Mouse (Mus musculus) layer of hippocampus, adult 18-20 months (tissue): ENCODE measurements at regions not wholly inside any gene's neighbourhood (a gene's known extent, or its start where the extent isn't known, plus 50 kb on each side); places are given as distances from the start of the nearest gene placed in this dataset.

Source experiments
- DNase-seq, 2 experiments: peaks; one replicate each; pipeline ENCODE4 v3.0.0; 2022; ENCODE audit warnings: low spot score in 2 of 2

DNA sequence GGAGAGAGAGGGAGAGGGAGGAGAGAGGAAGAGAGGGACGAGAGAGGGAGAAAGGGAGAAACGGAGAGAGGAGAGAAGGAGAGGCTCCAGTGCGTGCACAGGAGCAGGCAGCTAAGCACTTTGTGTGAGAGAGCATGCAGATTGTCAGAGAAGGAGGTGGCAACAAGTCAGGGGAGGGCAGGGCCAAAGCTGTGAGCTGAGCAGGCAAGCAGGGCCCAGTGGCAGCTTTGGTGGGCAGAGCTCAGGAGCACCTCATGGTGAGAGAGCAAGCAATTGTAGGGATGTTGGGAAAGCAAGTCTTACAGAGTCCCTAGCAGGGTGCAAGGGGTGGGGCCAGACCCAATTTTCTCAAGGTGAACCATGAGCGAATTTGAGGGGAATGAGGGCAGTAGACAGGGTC, 234.3 kb upstream of the Hey2 start:
- DNase-seq: no peak

DNA sequence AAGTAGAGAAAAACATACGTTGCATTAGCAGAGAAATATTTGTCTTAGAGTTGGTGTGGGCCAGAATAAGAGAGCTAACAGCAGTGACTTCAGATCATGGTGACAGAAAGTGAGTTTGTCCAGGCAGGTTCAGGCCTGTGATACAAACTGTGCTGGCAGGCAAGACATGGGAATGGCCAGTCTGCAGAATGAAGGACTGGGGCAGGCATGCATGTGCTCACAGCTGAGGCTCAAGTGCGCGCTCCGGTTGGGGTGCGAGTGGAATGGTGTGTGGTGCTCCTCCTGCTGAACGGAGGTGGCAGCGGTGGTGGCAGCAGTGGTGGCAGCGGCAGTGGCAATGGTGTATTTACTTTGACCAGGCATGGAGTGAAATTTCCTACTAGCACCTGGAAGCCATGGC, 233.8 kb upstream of the Hey2 start:
- DNase-seq: no peak

DNA sequence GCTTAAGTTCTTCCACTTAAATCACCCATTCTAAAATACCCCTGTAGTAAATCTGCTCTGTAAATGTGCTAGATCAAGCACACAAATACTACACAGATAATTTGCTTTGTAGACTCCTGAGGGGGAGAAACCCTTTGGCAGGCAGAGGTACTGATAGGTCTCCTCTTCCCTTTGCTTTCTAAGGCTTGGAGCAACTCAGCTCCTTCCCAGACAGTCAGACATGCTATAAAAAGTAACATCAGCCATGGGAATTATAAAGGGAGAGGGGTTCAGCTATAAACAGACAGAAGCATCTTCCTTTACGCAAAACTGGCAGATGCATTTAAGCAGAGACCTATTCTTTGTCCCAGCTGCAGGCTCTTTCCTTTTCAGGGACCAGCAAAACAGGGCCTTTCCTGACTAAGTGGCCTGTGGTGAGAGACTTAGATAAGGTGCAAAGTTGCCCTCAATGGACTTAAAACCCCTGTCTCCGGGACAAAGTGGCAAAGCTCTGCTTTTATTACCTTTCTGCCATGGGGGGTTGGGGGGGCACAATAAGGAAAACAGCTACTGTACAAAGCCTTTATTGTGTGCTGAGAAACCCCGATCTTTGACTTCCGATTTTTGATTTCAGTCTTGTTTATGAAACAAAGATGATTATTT, 231.5 kb upstream of the Hey2 start:
- DNase-seq: no peak

DNA sequence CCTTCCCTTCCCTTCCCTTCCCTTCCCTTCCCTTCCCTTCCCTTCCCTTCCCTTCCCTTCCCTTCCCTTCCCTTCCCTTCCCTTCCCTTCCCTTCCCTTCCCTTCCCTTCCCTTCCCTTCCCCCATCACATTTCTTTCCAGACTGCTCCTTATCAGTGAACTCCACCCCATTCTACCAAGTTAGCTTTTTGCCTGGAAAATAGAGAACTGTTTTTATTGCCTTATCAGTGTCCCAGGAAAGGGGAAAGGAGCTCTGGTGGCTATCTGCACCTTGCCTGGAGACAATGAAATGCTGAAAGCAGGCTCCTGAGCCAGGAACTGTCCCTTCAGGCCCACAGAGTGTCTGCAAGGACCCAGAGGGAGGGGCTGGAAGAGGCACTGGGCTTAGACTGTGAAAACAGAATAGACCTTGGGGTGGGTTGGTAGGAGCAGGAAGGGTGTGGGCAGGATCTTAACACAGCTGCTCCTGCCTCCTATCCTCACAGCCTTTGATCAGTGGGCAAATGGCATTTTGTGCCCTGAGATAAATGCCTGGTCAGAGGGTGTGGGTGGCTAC, 226.1 kb upstream of the Hey2 start:
- no peak for DNase-seq

DNA sequence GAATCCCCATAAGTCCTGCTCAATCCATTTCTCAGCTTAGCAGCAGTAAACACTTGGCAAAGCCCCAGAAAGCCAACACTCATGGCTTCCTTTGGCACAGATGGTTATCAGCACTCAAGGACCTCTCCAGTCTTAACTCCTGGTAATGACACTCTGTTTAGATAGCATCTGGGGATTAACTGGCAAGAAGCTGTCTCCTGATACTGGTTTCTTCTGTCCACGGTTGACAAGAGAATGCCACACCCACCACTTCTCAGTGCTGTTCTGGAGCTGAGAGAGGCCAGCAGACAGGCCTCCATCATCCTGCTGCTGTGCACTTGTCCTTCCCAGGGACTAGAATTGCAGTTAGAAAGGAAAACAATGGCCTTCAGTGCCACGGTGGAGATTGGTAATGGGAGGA, 220.1 kb upstream of the Hey2 start:
- no peak for DNase-seq

DNA sequence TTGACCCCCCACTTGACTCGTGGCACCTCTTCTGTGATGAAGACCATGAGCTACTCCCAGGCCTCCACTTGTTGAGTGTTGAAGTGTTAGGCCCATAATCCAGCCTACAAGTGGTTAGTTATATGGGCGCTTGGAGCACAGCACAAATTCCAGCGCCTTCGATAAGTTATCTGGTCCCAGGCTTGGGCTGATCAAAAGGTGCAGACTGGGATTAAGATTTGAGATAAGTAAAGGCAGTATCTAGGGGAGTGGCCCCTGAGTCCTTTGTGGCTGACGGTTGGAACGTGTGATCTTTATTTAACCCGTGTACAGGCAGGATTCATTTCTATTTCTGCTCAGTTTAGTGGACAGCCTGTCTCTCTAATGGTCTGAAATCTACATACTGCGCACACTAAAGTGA, 210.7 kb upstream of the Hey2 start:
- DNase-seq: no peak

DNA sequence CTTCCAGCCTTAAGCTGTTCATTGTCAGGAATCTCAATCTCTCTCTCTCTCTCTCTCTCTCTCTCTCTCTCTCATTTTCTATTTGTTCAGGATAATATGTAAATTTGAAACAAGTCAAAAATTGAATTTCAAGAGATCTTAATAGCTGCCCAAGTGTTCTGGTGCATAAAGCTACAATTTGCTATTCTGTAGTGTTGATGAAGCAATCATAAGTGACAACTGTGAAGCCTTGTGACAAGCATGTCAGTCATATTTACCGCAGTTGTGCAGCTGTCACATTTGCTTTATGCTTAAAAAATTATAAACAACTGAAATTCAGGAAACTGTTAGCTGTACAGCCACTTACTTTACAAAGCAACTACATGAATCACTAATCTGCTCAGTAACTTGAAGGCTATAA, 208.6 kb upstream of the Hey2 start:
- DNase-seq: no peak

DNA sequence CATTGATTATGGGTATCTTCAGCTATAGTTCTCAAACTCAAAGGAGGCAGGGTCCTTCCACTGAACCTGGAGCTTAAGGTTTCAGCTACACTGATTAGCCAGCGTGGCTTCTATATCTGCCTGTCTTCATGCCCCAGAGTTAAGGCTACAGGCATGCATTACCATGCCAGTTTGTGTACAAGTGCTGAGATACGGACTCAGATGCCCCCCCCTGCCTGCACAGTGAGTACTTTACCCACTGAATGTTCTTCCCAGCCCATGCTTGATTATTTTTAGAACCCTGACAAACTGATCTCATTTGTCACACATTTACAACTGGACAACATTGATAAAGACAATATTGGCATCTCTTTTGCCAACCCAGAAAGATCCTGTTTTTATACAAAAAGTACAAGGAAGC, 206.8 kb upstream of the Hey2 start:
- DNase-seq: no peak

DNA sequence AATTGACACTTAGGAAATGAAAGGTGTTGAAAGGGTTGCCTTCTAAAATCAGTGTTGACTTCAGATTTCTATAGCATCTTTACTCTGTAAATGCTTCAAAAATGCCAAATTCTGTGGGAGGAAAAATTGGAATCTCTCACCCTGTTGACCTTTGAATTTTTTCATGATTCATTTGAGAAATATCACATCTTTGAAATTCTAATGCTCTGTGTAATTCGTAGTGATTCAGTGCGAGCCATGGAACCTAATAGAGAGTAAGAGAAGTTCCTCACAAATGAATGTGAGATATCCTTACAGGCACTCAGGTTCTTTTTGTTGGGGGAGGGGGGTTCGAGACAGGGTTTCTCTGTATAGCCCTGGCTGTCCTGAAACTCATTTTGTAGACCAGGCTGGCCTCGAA, 193.0 kb upstream of the Hey2 start:
- DNase-seq: no peak

DNA sequence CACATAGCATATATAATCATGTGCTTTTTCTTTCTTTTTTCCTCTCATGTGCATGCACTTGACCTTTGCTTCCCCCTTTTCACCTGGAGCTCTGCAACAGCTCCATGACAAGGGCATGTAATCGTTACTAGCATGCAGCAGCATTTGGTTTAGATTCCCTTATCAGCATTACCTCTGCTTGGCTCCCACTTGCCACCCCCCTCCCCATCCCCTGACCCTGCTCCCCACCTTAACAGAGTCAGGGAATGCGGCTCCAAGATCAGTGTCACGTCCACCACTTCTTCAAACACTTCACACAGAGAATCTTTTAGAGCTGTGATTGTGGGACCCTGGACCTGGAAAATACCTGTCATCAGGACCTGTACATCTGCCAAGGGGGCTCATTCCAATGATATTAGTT, 192.2 kb upstream of the Hey2 start:
- no peak for DNase-seq

DNA sequence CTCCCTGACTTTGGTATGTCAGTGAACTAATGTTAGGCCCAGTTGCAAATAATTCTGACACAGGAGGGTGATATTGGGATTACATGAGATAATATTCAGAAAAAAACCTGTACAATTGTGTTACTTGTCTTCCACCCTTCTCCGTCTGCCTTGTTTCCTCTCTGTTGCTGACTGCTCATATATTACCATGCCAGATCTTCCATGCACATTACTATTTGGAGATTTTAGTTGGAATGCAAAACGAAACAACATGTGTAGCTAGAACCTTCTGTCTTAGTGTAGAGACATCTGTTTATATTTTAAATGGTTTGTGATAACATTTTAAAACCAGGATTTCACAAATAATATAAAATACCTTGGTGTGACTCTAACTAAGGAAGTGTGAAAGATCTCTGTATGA, 188.1 kb upstream of the Hey2 start:
- DNase-seq: peak; percentile 9 to 42

DNA sequence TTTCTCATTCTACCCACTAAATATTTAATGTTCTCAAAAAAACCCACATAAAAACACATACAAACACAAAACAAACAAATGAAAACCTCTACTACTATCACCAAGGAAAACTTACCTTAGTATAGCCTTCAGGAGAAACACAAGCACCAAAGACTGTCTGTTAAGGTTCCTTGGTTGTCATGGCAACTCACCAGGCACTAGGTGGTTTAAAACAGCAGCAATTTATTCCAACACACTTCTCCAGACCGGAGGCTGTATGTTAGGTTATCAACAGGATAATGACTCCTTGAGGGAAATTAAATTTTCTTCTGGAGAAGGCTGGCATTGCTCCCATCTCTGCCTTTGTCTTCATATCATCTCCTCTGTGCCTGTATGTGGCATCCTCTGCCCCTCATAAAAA, 183.8 kb upstream of the Hey2 start:
- no peak for DNase-seq

DNA sequence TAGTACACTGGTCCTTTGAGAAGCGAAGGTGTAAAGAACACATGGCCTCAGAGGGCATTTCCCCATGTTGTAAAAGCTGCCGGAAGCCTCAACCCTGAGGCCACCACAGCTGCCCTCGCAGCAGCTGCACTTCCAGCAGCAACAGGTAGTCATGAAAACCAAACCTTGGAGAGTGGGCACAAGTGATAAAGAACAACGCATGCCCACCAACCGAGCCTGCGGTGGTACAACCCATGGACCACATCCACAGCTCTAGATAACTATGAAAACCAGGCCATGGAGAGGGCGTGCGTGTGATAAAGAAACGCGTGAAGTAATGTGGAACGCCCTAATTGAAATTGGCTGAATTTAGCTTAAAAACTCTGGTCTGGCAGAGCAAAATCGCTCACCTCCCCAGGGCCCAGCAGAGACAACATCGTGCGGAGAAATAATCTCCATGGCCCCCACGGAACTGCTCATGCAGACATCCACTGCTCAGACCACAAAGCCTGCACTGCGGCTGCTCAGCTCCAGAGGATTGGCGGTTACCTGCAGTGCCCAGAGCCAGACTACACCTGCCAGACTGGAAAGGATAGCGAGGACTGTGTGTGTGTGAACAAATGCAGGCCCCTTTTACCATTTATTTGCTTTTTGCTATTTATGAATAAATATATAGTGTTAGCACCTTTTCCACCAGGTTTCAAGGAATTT, 170.2 kb upstream of the Hey2 start:
- DNase-seq: no peak

DNA sequence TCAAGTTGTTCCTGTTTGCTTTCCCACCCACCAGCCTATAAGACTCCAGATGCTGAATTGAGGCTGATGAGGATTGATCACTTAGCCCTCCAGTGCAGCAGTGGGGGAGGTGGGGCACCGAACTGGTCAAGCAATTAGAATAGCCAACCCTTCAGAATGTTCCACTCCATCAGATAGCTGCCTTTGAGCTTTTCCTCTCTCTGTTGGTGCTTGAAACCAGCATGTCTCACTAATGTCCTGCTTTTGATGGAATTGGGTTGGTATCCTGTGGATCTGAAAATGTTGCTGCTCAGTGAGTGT, 167.3 kb upstream of the Hey2 start:
- no peak for DNase-seq

DNA sequence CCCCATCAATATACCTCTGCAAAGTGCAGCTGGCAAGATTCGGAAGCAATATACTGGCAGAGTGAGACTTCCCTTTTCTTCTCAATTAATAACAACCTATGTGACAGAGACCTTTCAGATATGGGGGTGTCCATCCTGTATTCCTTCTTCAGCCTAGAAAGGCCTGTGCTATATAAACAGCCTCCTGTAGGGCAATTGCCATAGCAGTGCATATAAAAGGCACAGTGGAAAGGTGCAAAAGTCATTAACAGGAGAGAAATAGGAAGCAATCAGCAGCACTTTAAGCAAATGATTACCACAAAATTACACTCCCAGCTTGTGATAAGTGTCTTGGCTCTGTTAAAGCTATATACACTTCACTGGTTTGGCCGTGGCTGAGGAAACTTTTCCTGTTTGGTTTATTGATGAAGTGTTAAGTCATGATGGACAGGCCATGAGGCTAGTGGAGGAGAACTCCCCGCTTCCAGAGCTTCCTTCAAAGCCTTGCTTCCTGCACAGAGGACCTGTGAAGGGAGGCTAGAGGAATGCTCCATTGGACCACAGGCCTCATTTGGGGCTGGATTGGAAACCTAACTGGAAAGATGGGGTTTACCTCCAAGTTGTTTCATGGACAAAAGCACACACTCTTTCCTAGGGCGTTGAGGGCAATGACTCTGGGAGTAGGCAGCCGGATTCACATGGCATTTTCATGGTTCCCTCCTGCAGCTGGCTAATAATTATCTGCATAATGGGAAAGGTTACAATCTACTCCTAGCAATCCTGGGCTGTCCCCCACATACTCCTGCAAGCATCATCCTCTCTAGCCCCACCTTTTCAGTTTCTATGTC, 166.7 kb upstream of the Hey2 start:
- DNase-seq: no peak

DNA sequence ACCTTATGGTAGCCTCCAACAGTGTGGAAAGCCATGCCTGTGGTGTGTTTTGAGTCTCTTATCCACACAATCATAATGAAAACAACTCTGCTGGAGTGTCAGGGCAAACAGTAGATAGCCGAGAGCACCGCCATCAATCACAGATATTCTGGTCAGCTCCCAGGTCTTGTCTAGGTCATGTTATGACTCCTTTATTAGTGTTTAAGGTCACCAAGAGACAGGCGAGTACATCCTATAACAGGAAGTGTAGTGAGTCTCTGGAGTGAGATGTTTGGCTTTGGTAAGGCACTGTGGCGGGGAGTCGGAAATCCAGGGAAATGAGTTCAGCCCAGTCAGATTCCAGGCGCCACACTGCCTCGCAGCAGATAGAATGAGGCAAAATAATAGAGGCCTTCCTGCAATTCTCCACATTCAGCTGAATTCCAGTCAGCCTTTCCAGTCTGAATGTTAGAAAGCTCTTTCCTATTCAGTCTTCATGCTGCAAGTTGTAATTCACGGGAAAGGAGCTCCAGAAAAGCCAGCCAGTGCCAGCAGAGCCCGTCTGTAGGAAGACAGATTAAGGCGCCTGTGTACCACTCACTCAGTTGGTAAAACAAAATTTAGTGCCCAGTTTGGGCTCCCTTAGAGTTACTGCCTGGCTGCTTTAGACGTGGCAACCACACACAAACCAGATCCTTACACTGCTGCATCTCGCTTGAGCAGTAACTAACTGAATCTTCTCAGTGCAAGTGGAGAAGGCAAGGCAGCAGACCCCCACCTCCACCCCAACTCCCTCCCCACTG, 155.8 kb upstream of the Hey2 start:
- DNase-seq: no peak

DNA sequence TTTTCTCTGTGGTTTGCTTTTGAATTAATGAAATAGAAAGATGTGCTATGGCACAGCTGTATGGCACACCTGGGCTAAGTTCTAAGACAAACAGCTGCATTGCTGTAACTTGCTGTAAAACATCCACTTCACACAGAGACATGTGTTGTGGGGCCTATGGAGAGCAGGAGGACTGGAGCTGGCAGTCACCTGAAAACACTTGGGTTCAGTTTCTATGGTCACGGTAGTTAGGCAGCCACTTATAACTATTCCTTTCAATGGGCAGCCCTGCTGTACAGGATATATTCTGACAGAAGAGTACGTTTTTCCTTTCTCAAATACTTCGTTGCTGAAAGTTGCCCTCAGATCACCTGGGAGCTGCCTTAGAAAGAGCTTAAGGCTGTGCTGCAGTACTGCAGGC, 149.6 kb upstream of the Hey2 start:
- DNase-seq: no peak

DNA sequence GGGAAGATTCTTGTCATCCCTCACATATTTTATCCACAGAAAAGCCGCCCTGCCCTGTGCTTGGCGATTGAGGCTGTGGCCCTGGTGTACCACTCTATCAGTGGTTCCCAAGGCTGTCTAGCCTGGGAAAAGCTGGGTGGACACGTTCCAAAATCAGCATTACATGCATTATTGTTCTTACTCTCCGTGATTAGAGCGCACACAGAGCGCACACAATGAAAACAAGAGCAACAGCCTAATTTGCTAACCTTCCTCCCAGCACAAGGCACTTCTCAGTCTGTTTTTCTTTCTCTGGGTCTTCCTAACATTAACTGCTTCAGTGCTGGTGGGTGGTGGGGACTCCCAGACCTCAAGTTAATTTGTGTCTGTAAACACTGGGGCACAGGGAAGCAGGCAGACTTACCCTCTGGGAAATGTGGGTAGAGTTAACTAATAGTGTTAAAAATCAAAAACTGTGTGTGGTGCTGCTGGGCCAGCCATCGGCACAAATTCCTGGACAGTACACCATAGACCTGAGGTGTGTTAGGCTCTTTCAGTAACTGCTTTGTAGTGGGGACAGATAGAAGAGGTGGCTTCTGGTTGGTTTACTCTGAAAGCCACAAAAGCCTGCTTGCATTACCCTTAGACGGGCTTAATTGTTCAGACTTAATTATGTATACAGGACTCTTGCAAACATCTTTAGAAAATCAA, 137.8 kb upstream of the Hey2 start:
- peak in 1 of 2 experiments; percentile 7 for DNase-seq

DNA sequence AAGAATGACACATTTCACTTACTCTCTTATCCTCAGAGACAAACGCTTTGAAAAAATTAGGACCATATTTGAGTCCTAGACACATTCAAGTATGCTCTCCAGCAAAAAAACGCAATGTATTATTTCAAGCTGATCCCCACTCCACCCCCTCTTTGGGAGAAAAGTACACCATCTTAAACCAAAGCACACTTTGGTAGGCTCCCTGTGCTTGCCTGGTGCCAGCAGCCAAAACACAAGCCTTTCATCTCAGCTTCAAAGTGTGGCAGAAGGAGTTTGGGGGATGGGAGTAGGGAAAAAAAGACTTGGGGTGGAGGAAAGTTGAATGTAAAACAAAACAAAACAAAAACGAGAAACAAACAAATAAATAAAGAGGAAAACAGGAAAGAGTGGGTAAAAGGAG, 137.2 kb upstream of the Hey2 start:
- peak in 1 of 2 experiments; percentile 16 for DNase-seq

DNA sequence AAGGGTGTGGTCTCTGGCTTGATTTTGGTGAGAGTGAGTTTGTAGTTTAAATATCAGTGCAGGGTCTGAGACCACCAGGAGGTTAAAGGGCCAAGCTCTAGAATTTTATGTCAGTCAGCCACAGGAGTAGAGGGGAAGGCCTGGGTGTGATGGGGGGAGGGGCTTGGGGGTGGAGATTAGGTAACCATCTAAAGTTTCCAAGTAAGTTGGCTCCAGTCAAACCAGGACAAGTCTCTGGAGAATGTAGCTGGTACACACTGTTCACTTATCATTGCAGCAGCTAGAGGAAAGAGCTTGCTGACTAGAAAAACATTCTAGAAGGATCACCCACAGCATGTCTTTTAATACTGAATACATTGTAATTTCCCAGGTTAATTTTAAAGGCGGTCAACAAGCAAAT, 123.6 kb upstream of the Hey2 start:
- no peak for DNase-seq

DNA sequence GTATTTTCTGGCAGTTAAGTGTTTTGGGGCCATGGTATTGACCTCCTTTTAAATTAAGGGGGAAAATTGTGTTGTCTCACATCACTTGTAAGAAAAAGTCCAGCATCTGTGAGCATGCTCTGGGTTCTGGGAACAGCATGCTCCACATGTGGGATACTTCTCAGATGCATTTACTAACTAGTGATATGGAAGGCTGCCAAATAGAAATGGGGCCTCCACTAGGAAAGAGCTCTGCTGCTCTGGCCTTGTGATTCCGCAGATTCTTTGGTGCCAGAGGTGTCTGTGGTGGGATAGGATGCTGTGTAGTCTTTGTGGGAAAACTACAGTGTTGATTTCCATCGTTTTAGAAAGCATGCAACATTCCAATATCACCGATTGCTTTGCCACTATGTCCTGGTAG, 111.2 kb upstream of the Hey2 start:
- DNase-seq: no peak
